Mouse (Mus musculus): ENCODE measurements around the gene Gigyf2. TPM values are rescaled to one million over a fixed set of nuclear protein-coding genes. Genes with fewer than 3 reads are reported as not detected.

Gigyf2 gene
- total and polyA plus RNA-seq, 3 experiments = 87.3 to 156 (median 93.5) TPM

DNA sequence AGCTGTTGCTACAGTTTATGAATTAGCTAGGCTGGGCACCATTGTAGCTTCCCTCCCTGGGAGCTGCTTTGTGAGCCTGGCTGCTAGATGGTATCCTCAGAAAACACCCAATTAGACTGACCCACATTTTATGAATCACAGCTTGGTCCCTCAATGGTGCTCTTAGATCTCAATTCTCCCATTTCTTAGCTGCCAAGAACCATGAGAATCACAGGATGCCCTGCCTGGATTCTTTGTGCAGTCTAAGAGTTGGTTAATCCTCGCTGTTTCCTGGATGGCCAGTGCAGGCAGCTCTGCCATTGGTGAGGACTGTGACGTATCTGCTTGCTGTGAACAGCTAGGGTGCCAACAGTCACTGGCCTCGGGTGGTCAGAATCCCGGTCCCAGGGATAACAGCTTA, 166.7 kb downstream of the Gigyf2 start:
- Histone ChIP-seq H3K79me2 (replicated peaks; ENCODE audit: control insufficient read depth, extremely low read depth, insufficient read depth, poor library complexity, severe bottlenecking) (no peaks in the 10 kb centered on the region), H3K9me3 (replicated peaks; ENCODE audit: low read length) (no peaks in the 10 kb centered on the region), H3K27me3 (replicated peaks) (no peaks in the 10 kb centered on the region), H3K4me2 (ENCODE audit: insufficient read depth, low read depth, poor library complexity, severe bottlenecking) (no peak overlapping the region), H3K27ac (ENCODE audit: insufficient read depth, low read depth) (no peak overlapping the region), H3K36me3 (replicated peaks in 1 of 2; ENCODE audit: control insufficient read depth in 1 of 2, insufficient read depth in 1 of 2, low read length in 1 of 2) (no peaks in the 10 kb centered on the region), H3K4me1 (ENCODE audit: control insufficient read depth in 1 of 2, insufficient read depth in 2 of 2) (peaks cover 0 to 21% of the 10 kb centered on the region in 2 experiments; a peak in 3 of 4 replicates), H3K9ac (ENCODE audit: insufficient read depth, low read depth) (no peak overlapping the region), H3K4me3 (replicated peaks in 1 of 3; ENCODE audit: low read depth in 2 of 3, low read length in 2 of 3, poor library complexity in 1 of 3) (no peak overlapping the region)
- dilution Hi-C loops (cut with MboI; ENCODE audit: extremely low pct_ligation_motif_present, extremely low pct_unique_long_range_greater_than_20kb, low sequenced_read_pairs) = no loop called here
- no peak for TF ChIP-seq ZMIZ1 (IDR thresholded peaks at IDR 0.05; ENCODE audit: low read depth, low read length)
- TF ChIP-seq NELFE (IDR thresholded peaks at IDR 0.05; ENCODE audit: low read depth, low read length) = no peak
- TF ChIP-seq EP300 (IDR thresholded peaks at IDR 0.05; ENCODE audit: low read length) = no peak
- TF ChIP-seq JUN (IDR thresholded peaks at IDR 0.05; ENCODE audit: insufficient read depth, low read depth, low read length) = no peak
- TF ChIP-seq SMC3 (IDR thresholded peaks at IDR 0.05; ENCODE audit: low read depth, low read length) = no peak
- TF ChIP-seq POLR2AphosphoS2 (IDR thresholded peaks at IDR 0.05; ENCODE audit: low read depth, low read length) = no peak
- TF ChIP-seq POLR2A (IDR thresholded peaks at IDR 0.05; ENCODE audit: low read depth, low read length) = no peak
- no peak for TF ChIP-seq ETS1 (conservative IDR thresholded peaks at IDR 0.05; ENCODE audit: low read depth, low read length)
- TF ChIP-seq MAX (IDR thresholded peaks at IDR 0.05; ENCODE audit: low read length) = no peak
- TF ChIP-seq SIN3A (IDR thresholded peaks at IDR 0.05; ENCODE audit: low read length) = no peak
- no peak for DNase-seq (ENCODE audit: extremely low read depth)
- in situ Hi-C loops (cut with MboI; ENCODE audit: low pct_ligation_motif_present, low pct_unique_long_range_greater_than_20kb, low sequenced_read_pairs) = no loop called here

Other genes with a start within 250 kb of the Gigyf2 start
- not detected in 2 replicates for gene Alppl2, start 237.1 kb upstream of the Gigyf2 start, total RNA-seq (2012; rRNA removed)
- not detected in 2 replicates for gene Alppl2, start 237.1 kb upstream of the Gigyf2 start, total RNA-seq (2014; rRNA removed)
- gene Alppl2, start 237.1 kb upstream of the Gigyf2 start, polyA plus RNA-seq (2012; ENCODE audit: insufficient read length, low read depth) = not detected in 2 replicates
- not detected in 2 replicates for gene Alpi, start 225.4 kb upstream of the Gigyf2 start, total RNA-seq (2012; rRNA removed)
- gene Alpi, start 225.4 kb upstream of the Gigyf2 start, total RNA-seq (2014; rRNA removed) = not detected in 2 replicates
- gene Alpi, start 225.4 kb upstream of the Gigyf2 start, polyA plus RNA-seq (2012; ENCODE audit: insufficient read length, low read depth) = not detected in 2 replicates
- not detected in 2 replicates for gene Akp3, start 202.0 kb upstream of the Gigyf2 start, total RNA-seq (2012; rRNA removed)
- gene Akp3, start 202.0 kb upstream of the Gigyf2 start, total RNA-seq (2014; rRNA removed) = not detected in 2 replicates
- not detected in 2 replicates for gene Akp3, start 202.0 kb upstream of the Gigyf2 start, polyA plus RNA-seq (2012; ENCODE audit: insufficient read length, low read depth)
- gene Ecel1, start 170.5 kb upstream of the Gigyf2 start, total RNA-seq (2012; rRNA removed) = not detected in 2 replicates
- not detected in 2 replicates for gene Ecel1, start 170.5 kb upstream of the Gigyf2 start, total RNA-seq (2014; rRNA removed)
- not detected in 2 replicates for gene Ecel1, start 170.5 kb upstream of the Gigyf2 start, polyA plus RNA-seq (2012; ENCODE audit: insufficient read length, low read depth)
- not detected in 2 replicates for gene Prss56, start 143.7 kb upstream of the Gigyf2 start, total RNA-seq (2012; rRNA removed)
- not detected in 2 replicates for gene Prss56, start 143.7 kb upstream of the Gigyf2 start, total RNA-seq (2014; rRNA removed)
- gene Prss56, start 143.7 kb upstream of the Gigyf2 start, polyA plus RNA-seq (2012; ENCODE audit: insufficient read length, low read depth) = not detected in 2 replicates
- gene Chrnd, start 136.4 kb upstream of the Gigyf2 start, total RNA-seq (2012; rRNA removed) = not detected in 2 replicates
- not detected in 2 replicates for gene Chrnd, start 136.4 kb upstream of the Gigyf2 start, total RNA-seq (2014; rRNA removed)
- gene Chrnd, start 136.4 kb upstream of the Gigyf2 start, polyA plus RNA-seq (2012; ENCODE audit: insufficient read length, low read depth) = 0.13 TPM in 1 of 2 replicates, not detected in the other
- 0.04 TPM in 2 replicates for gene Chrng, start 122.3 kb upstream of the Gigyf2 start, total RNA-seq (2012; rRNA removed)
- gene Chrng, start 122.3 kb upstream of the Gigyf2 start, total RNA-seq (2014; rRNA removed) = not detected in 2 replicates
- not detected in 2 replicates for gene Chrng, start 122.3 kb upstream of the Gigyf2 start, polyA plus RNA-seq (2012; ENCODE audit: insufficient read length, low read depth)
- gene Eif4e2, start 113.1 kb upstream of the Gigyf2 start, total RNA-seq (2012; rRNA removed) = 175 and 208 TPM in 2 replicates
- gene Eif4e2, start 113.1 kb upstream of the Gigyf2 start, total RNA-seq (2014; rRNA removed) = 228 and 245 TPM in 2 replicates
- gene Eif4e2, start 113.1 kb upstream of the Gigyf2 start, polyA plus RNA-seq (2012; ENCODE audit: insufficient read length, low read depth) = 264 and 289 TPM in 2 replicates
- gene Efhd1, start 62.6 kb upstream of the Gigyf2 start, total RNA-seq (2012; rRNA removed) = 0.25 and 1.2 TPM in 2 replicates
- gene Efhd1, start 62.6 kb upstream of the Gigyf2 start, total RNA-seq (2014; rRNA removed) = 0.12 and 0.22 TPM in 2 replicates
- gene Efhd1, start 62.6 kb upstream of the Gigyf2 start, polyA plus RNA-seq (2012; ENCODE audit: insufficient read length, low read depth) = 0.13 TPM in 1 of 2 replicates, not detected in the other
- 0.17 and 0.30 TPM in 2 replicates for gene Kcnj13, start 67.7 kb downstream of the Gigyf2 start, total RNA-seq (2012; rRNA removed)
- not detected in 2 replicates for gene Kcnj13, start 67.7 kb downstream of the Gigyf2 start, total RNA-seq (2014; rRNA removed)
- gene Kcnj13, start 67.7 kb downstream of the Gigyf2 start, polyA plus RNA-seq (2012; ENCODE audit: insufficient read length, low read depth) = not detected in 2 replicates
- not detected in 2 replicates for gene Snorc, start 143.3 kb downstream of the Gigyf2 start, total RNA-seq (2012; rRNA removed)
- not detected in 2 replicates for gene Snorc, start 143.3 kb downstream of the Gigyf2 start, total RNA-seq (2014; rRNA removed)
- gene Snorc, start 143.3 kb downstream of the Gigyf2 start, polyA plus RNA-seq (2012; ENCODE audit: insufficient read length, low read depth) = not detected in 2 replicates
- not detected in 2 replicates for gene Neu2, start 182.9 kb downstream of the Gigyf2 start, total RNA-seq (2012; rRNA removed)
- gene Neu2, start 182.9 kb downstream of the Gigyf2 start, total RNA-seq (2014; rRNA removed) = not detected in 2 replicates
- not detected in 2 replicates for gene Neu2, start 182.9 kb downstream of the Gigyf2 start, polyA plus RNA-seq (2012; ENCODE audit: insufficient read length, low read depth)
- 0.04 TPM in 1 of 2 replicates, not detected in the other for gene Ngef, start 246.9 kb downstream of the Gigyf2 start, total RNA-seq (2012; rRNA removed)
- gene Ngef, start 246.9 kb downstream of the Gigyf2 start, total RNA-seq (2014; rRNA removed) = not detected in 2 replicates
- not detected in 2 replicates for gene Ngef, start 246.9 kb downstream of the Gigyf2 start, polyA plus RNA-seq (2012; ENCODE audit: insufficient read length, low read depth)